Mouse (Mus musculus): Measurements from ENCODE around the gene Elmod3. TPM values are rescaled to one million over a fixed set of nuclear protein-coding genes. Genes with fewer than 3 reads are reported as not detected.

Gene Elmod3
- polyA plus RNA-seq, 1 experiment: 32.7 TPM

GRCm38 (mm10) chr6:72519303-72519702, 78.9 kb downstream of the Elmod3 start:
- Histone ChIP-seq H3K4me3 (replicated peaks; ENCODE audit: insufficient read depth, low read depth, low read length) (no peak overlapping the region), H3K27me3 (ENCODE audit: control insufficient read depth, insufficient read depth, low read length) (no peaks in the 10 kb centered on the region), H3K4me1 (ENCODE audit: control insufficient read depth, insufficient read depth, low read length) (no peaks in the 10 kb centered on the region), H3K27ac (ENCODE audit: insufficient read depth, low read length) (no peak overlapping the region)
- WGBS: 37% methylated on average over 8 of the region's 8 CpGs
- no peak for TF ChIP-seq CTCF (IDR thresholded peaks at IDR 0.05; ENCODE audit: borderline replicate concordance, insufficient read depth, low read depth, low read length)
- no peak for TF ChIP-seq POLR2A (IDR thresholded peaks at IDR 0.05; ENCODE audit: borderline replicate concordance, insufficient read depth, low read length)
- no peak for DNase-seq

- WGBS: 86% methylated on average over 1 of the region's 1 CpGs
- Histone ChIP-seq H3K4me1 (ENCODE audit: control insufficient read depth, insufficient read depth, low read length) (no peaks in the 10 kb centered on the region), H3K4me3 (replicated peaks; ENCODE audit: insufficient read depth, low read depth, low read length) (no peak overlapping the region), H3K27ac (ENCODE audit: insufficient read depth, low read length) (no peak overlapping the region), H3K27me3 (ENCODE audit: control insufficient read depth, insufficient read depth, low read length) (no peaks in the 10 kb centered on the region)
- DNase-seq: no peak
- no peak for TF ChIP-seq CTCF (IDR thresholded peaks at IDR 0.05; ENCODE audit: borderline replicate concordance, insufficient read depth, low read depth, low read length)
- no peak for TF ChIP-seq POLR2A (IDR thresholded peaks at IDR 0.05; ENCODE audit: borderline replicate concordance, insufficient read depth, low read length)
Observed at GRCm38 (mm10) chr6:72518842-72519241, 79.4 kb downstream of the Elmod3 start.

Other genes with a start within 250 kb of the Elmod3 start
- 19.5 and 19.8 TPM in 2 replicates for gene Tmem150a, start 243.0 kb downstream of the Elmod3 start, polyA plus RNA-seq (2012; rRNA removed)
- gene Rnf181, start 231.5 kb downstream of the Elmod3 start, polyA plus RNA-seq (2012; rRNA removed): 92.1 and 95.8 TPM in 2 replicates
- gene Vamp5, start 217.9 kb downstream of the Elmod3 start, polyA plus RNA-seq (2012; rRNA removed): 10.6 and 11.9 TPM in 2 replicates
- 57.0 and 62.2 TPM in 2 replicates for gene Vamp8, start 207.7 kb downstream of the Elmod3 start, polyA plus RNA-seq (2012; rRNA removed)
- 22.9 and 23.5 TPM in 2 replicates for gene Ggcx, start 184.1 kb downstream of the Elmod3 start, polyA plus RNA-seq (2012; rRNA removed)
- gene Mat2a, start 158.9 kb downstream of the Elmod3 start, polyA plus RNA-seq (2012; rRNA removed): 187 and 200 TPM in 2 replicates
- 0.78 and 0.79 TPM in 2 replicates for gene Sh2d6, start 76.7 kb downstream of the Elmod3 start, polyA plus RNA-seq (2012; rRNA removed)
- 3.6 and 4.8 TPM in 2 replicates for gene Capg, start 54.0 kb downstream of the Elmod3 start, polyA plus RNA-seq (2012; rRNA removed)
- gene Retsat, start 62 bp upstream of the Elmod3 start, polyA plus RNA-seq (2012; rRNA removed): 13.7 and 15.6 TPM in 2 replicates
- 96.1 and 96.8 TPM in 2 replicates for gene Tgoln1, start 18.6 kb upstream of the Elmod3 start, polyA plus RNA-seq (2012; rRNA removed)
- gene Tcf7l1, start 190.8 kb upstream of the Elmod3 start, polyA plus RNA-seq (2012; rRNA removed): 5.5 and 6.2 TPM in 2 replicates

Data from cerebellum, adult 2 months (tissue).